Mouse (Mus musculus) mature B cell (primary cell): Measurements from ENCODE around the gene Scn4a.

ENCODE experiments used
- in situ Hi-C: fragments of 300-500 bp; cut with MboI; formaldehyde crosslinking; loops from 2 replicates; pipeline ENCODE4 v1.14.3; 2019

Scn4a gene

DNA sequence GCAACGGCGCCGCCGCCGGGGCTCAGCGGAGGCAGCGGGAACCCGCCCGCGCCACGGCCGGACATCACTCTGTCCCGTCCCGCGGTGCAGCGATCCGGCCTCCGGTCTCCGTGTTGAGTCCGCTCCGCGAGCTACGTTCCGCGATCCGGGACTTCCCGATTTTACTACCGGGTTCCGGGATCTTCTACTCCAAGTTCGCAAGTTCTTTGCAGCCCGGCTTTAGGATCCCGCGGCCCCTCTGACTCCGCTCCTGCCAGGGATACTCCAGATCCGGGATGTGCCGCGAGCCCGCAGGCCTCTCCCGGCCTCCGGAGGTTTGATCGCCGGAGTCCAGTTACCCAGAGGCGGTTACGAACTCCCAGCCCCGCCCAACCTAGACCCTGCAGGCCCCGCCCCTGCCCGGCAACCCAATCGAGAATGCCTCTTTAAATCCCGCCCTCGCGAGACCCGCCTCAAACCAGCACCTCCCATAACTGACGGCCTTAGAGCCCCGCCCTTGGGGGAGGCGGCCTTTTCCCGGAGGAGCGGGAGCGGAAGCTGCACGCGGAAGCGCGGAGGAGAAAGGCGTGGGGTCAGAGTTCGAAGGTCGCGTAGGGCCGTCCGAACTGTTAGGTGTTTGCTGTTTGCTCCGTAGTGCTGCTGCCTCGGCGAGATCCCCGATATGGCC is 80.3 kb downstream of the Scn4a start, which contains the start of gene Smarcd2:
Gene Smarcd2, minus strand, starts transcription at position 329 of the 667 bp plus-strand sequence.
- in situ Hi-C loops, result no loop called here

DNA sequence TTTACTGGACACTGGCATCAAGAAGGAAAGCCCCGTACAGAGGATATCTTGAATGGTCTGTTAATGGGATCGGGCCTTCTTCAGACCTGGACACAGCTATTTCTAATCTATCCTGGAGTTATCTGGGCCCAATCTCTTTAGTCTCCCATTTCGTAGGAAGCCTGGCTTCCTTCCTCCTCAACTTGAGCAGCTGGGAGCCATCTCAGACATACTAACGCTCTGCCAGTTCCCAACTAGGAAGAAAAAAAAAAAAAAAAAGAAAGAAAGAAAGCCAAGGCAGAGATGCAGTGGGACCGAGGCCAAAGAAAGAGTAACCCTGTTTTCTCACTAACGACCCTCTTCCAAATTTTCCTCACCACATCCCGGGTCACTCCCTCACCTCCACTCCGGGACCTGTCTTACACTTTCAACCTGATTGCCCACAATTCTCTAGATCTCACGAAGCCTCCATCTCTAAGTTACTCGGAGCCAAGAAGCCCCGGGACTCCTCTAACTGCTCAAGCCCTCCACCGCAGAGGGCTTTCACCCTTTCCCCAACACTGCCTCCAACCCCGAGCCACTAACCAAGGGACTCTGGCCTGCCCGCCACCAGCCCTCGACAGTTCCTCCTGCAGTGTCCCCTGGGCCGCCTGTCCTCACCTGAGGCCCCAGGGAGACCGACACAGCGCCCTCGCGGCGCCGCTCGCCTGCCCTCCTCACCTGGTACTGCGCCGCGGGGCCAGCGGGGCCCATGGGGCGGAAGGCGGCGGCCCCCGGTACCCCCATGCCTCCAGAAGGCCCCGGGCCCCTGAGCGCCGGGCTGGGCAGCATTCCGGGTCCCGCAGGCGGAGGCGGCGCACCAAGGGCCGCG is 81.1 kb downstream of the Scn4a start:
- in situ Hi-C loops, result no loop called here

DNA sequence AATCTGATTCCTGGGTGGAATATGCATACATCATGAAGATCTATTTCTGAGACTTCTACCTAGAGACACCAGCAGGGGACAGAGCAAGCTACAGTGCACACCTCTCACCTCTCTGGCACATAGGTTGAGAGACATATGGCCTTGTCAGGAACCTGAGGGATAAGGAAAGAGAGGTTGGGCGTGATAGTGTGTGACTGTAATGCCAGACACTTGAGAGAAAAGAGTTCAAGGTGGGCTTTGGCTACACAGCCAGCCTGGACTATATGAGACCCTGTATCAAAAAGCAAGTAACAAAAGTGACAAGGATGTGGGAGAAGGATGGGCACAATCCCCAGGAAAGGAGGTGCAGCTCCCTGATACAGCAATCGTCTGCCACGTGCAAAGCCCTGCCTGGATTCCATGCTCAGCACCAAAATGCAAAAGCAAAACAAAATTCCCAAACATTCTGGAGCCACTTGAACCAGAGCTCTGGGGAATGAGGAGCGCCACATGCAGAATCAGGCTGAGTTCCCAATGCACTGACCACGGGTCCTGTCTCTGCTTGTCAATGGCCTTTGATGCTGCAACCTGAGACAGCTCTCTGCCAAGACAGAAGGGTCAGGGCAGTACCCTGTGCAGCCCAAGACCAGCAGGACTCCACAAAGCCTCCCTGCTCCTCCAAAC is 81.8 kb downstream of the Scn4a start:
- in situ Hi-C loops, result no loop called here

DNA sequence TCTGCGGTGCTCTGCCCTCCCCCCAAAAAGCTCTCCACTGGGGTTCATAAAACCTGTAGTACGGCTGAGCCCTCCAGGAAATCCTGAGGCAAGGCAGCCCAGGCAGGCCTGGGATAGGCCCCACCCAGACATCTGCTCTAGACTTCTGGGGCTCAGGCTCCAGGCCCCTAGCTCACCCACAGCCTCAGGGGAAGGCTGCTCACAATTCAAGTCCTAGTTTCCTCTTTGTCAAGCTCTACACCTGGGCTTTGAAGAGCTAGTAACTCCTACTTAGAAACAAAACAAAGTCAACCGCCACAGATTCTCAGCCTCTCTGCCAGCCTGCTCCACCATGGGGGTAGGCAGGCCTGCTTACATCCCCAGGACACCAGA is 84.0 kb downstream of the Scn4a start:
- in situ Hi-C loops, result no loop called here
